Mouse (Mus musculus) testis, adult 2 months (tissue): ENCODE results near the gene Gm33815. TPM values are rescaled to one million over a fixed set of nuclear protein-coding genes. Genes with fewer than 3 reads are reported as not detected.
"Not testable (repeated sequence)": the region's sequence is repeated elsewhere in the genome, so short reads cannot be mapped to it uniquely, and the experiment has no call there.

Experiments
- H3K27ac ChIP-seq: fragments of 200-500 bp; 2 replicates; pipeline ENCODE4 v1.5.1; 2012; ENCODE audit warnings: low read depth, low read length; ENCODE audit not compliant: control insufficient read depth, insufficient read depth
- H3K27me3 ChIP-seq: fragments of 200-500 bp; 2 replicates; pipeline ENCODE4 v1.6.1; 2012; ENCODE audit warnings: mild to moderate bottlenecking, low read length, moderate library complexity; ENCODE audit not compliant: control insufficient read depth, insufficient read depth
- H3K36me3 ChIP-seq: fragments of 200-500 bp; 2 replicates; pipeline ENCODE4 v1.6.1; 2012; ENCODE audit warnings: mild to moderate bottlenecking, low read length; ENCODE audit not compliant: control insufficient read depth, insufficient read depth
- H3K4me1 ChIP-seq: fragments of 200-500 bp; 2 replicates; pipeline ENCODE4 v1.6.1; 2012; ENCODE audit warnings: low read length; ENCODE audit not compliant: control insufficient read depth, insufficient read depth
- H3K4me3 ChIP-seq: fragments of 200-500 bp; 2 replicates; pipeline ENCODE4 v1.5.1; 2012; ENCODE audit warnings: low read depth, mild to moderate bottlenecking, low read length, moderate library complexity, mixed read lengths; ENCODE audit not compliant: control insufficient read depth
- polyA plus RNA-seq: library from polyadenylated mRNA; depleted of rRNA; stranded (reverse); fragments of >200 nt; gene quantifications from 2 replicates; pipeline ENCODE4 v1.2.3, GENCODE M21; 2012; rRNA removed

Gm33815 gene
- polyA plus RNA-seq, result 0.24 and 0.74 TPM in 2 replicates

- H3K4me1 ChIP-seq, H3K27ac ChIP-seq, H3K36me3 ChIP-seq, H3K4me3 ChIP-seq, H3K27me3 ChIP-seq: not testable (repeated sequence)
These were observed at the start of gene Gm33815 for GRCm38 (mm10) chrY:69320832-69321231. Gm33815 (plus strand) TSS chrY:69321132.
